Mouse (Mus musculus) stomach, postnatal 0 days (tissue): ENCODE results near the gene Gm16181. TPM values are rescaled to one million over a fixed set of nuclear protein-coding genes. Genes with fewer than 3 reads are reported as not detected.
A peak's percentile ranks its signal among the peaks of the same experiment; 100 is the strongest.

Source experiments
- ATAC-seq: fragments of 200-750 bp; cut with Nextera tagmentation; 2 replicates; pipeline ENCODE4 v1.8.0; 2017; ENCODE audit not compliant: low FRiP score, low TSS enrichment
- DNase-seq: peaks from one replicate; pipeline ENCODE4 v3.0.0-alpha.2; 2016; ENCODE audit warnings: low spot score
- H3K27ac ChIP-seq: fragments of 300-500 bp; sonication (generic); replicated peaks from 2 replicates; pipeline ENCODE4 v1.5.1; 2014; ENCODE audit warnings: mild to moderate bottlenecking, control low read depth
- H3K27me3 ChIP-seq: fragments of 300-500 bp; sonication (generic); 2 replicates; pipeline ENCODE4 v1.6.1; 2014; ENCODE audit warnings: low read length; ENCODE audit not compliant: control insufficient read depth, insufficient read depth
- H3K36me3 ChIP-seq: fragments of 300-500 bp; sonication (generic); 2 replicates; pipeline ENCODE4 v1.6.1; 2014; ENCODE audit warnings: low read length, mixed read lengths; ENCODE audit not compliant: control insufficient read depth, insufficient read depth
- H3K4me1 ChIP-seq: fragments of 300-500 bp; sonication (generic); replicated peaks from 2 replicates; pipeline ENCODE4 v1.6.1; 2014; ENCODE audit warnings: antibody characterized with exemption; ENCODE audit not compliant: control insufficient read depth, insufficient read depth
- H3K4me2 ChIP-seq: fragments of 300-500 bp; sonication (generic); replicated peaks from 2 replicates; pipeline ENCODE4 v1.6.1; 2014; ENCODE audit warnings: low read depth, mild to moderate bottlenecking, control low read depth, moderate library complexity
- H3K4me3 ChIP-seq: fragments of 300-500 bp; sonication (generic); 2 replicates; pipeline ENCODE4 v1.5.1; 2014; ENCODE audit warnings: low read depth, low read length, control low read depth
- H3K9ac ChIP-seq: fragments of 300-500 bp; sonication (generic); 2 replicates; pipeline ENCODE4 v1.6.1; 2014; ENCODE audit warnings: mild to moderate bottlenecking, low read length, control low read depth, mixed read lengths
- H3K9me3 ChIP-seq: fragments of 300-500 bp; sonication (generic); 2 replicates; pipeline ENCODE4 v1.6.1; 2016; ENCODE audit warnings: low read length; ENCODE audit not compliant: control insufficient read depth
- CTCF ChIP-seq: IDR thresholded peaks from 2 replicates; pipeline ENCODE4 v1.5.1; 2016; ENCODE audit warnings: antibody characterized with exemption, low read depth, mild to moderate bottlenecking, moderate library complexity
- EP300 ChIP-seq: optimal IDR thresholded peaks from 2 replicates; pipeline ENCODE3; 2016; ENCODE audit warnings: antibody characterized with exemption
- WGBS: fragments of 180-500 bp; shearing (Covaris S2); extraction: QIAGEN DNeasy Blood & Tissue Kit; methylation state at CpG from one replicate; pipeline ENCODE4 v1.1.7; 2014; 5-methylcytosine and 5-hydroxymethylcytosine counted together
- polyA plus RNA-seq: library from polyadenylated mRNA; unstranded; fragments of >200 nt; fragmentation: Nextera tagmentation; extraction: Ambion mirVana; gene quantifications from 2 replicates; pipeline ENCODE4 v1.2.1, GENCODE M21; 2015

Gm16181 gene
- polyA plus RNA-seq, 1 experiment from 2014 or later = 0.27 TPM

- no peaks in the 10 kb centered on the region for H3K4me1 ChIP-seq
- ATAC-seq (no peak), DNase-seq (no peak)
- peaks cover 4% of the 10 kb centered on the region; the same call in 1 of the 2 replicates for H3K36me3 ChIP-seq
- no peak overlapping the region for H3K9ac ChIP-seq
- no peaks in the 10 kb centered on the region for H3K27me3 ChIP-seq
- TF ChIP-seq EP300 (no peak), CTCF (no peak)
- H3K4me3 ChIP-seq = no peak overlapping the region
- WGBS = 92% methylated on average over 4 of the region's 4 CpGs
- no peak overlapping the region for H3K4me2 ChIP-seq
- no peaks in the 10 kb centered on the region for H3K9me3 ChIP-seq
- no peak overlapping the region for H3K27ac ChIP-seq
Observed at GRCm38 (mm10) chr17:35224641-35225040, 4.0 kb downstream of the Gm16181 start.

DNA sequence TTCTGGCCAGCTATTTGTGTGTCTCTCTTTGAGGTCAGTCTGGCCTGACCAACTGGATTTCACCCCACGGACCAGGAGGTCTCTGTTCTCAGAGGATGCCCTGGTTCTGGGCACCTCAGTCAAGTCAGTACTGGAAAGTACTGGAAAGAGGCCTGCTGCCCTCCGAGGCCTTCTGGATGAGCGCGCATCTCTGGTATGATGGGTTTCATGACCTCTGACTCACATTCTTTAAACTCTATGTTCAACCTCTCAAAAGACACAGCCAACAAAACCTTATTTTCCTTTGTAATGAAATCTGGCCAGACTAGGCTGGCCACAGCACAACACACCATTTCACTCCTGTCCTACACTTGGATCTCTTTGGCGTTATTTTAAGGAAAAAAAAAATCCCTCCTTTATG lies 4.8 kb downstream of the Gm16181 start:
- Histone ChIP-seq H3K4me1 (no peaks in the 10 kb centered on the region), H3K9ac (no peak overlapping the region), H3K4me3 (no peak overlapping the region), H3K9me3 (no peaks in the 10 kb centered on the region), H3K36me3 (peaks cover 4% of the 10 kb centered on the region; the same call in 1 of the 2 replicates), H3K27me3 (no peaks in the 10 kb centered on the region), H3K27ac (no peak overlapping the region), H3K4me2 (no peak overlapping the region)
- 91% methylated on average over 5 of the region's 5 CpGs for WGBS
- ATAC-seq = no peak
- no peak for DNase-seq
- TF ChIP-seq CTCF (no peak), EP300 (no peak)

DNA sequence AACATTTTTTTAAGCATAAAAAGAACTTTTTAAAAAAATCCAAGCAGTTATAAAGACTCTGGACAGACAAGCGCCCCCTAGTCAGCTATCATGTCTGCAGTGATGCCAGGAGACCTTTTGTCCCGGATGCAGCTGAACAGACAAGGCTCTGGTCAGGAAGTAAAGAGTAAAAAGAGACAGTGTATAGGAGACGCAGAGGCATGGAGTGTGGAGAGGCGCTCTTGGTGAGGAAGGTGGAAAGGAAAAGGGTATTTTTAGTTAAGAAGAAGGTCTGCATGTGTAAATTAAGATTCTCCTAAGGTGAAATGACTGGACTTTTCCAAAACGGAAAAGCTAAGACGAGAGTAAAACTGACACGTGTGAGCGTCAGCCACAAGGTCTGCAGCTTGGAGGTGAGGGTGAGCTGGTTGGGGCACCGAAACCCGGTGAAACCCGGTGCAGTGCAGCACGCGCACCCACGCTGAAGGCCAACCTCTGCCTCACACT lies 6.0 kb downstream of the Gm16181 start:
- H3K36me3 ChIP-seq = peaks cover 4% of the 10 kb centered on the region
- no peak overlapping the region for H3K4me3 ChIP-seq
- no peak for TF ChIP-seq CTCF
- no peak for TF ChIP-seq EP300
- no peak for DNase-seq
- H3K9ac ChIP-seq = no peak overlapping the region
- H3K4me2 ChIP-seq = no peak overlapping the region
- H3K9me3 ChIP-seq = no peaks in the 10 kb centered on the region
- no peaks in the 10 kb centered on the region for H3K4me1 ChIP-seq
- ATAC-seq = no peak
- 84% methylated on average over 14 of the region's 14 CpGs for WGBS
- no peaks in the 10 kb centered on the region for H3K27me3 ChIP-seq
- no peak overlapping the region for H3K27ac ChIP-seq

DNA sequence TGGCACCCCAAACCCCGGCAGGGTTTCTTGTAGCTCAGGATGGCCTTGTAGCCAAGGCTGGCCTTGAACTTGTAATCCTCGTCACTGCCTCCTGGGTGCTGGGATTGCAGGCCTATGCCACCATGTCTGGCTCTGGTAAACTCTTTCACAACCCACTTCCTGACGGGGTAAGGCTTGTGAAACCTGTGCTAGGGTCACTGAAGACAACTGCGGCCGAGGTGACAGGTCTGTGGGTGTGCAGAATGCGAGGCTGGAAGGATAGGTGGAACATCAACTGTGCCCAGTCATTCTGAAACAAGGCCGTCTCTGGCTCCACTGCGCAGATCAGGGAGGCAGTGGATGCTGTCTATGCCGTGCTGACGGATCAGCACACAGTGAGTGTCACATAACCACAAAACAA lies 10.4 kb downstream of the Gm16181 start:
- ATAC-seq = no peak
- WGBS = 91% methylated on average over 10 of the region's 10 CpGs
- no peak overlapping the region for H3K4me3 ChIP-seq

GRCm38 (mm10) chr17:35232043-35232442 lies 11.4 kb downstream of the Gm16181 start:
- ATAC-seq (no peak), DNase-seq (peak; percentile 84)
- Histone ChIP-seq H3K9me3 (no peaks in the 10 kb centered on the region), H3K4me3 (no peak overlapping the region), H3K4me2 (no peak overlapping the region), H3K27ac (no peak overlapping the region), H3K36me3 (peaks cover 4% of the 10 kb centered on the region), H3K27me3 (no peaks in the 10 kb centered on the region), H3K9ac (no peak overlapping the region), H3K4me1 (peaks cover 2% of the 10 kb centered on the region)
- TF ChIP-seq CTCF (peak; percentile 97), EP300 (no peak)
- WGBS = 15% methylated on average over 12 of the region's 12 CpGs

More for the DNA sequence above, 10.4 kb downstream of the Gm16181 start:
- Histone ChIP-seq H3K9ac (no peak overlapping the region), H3K36me3 (peaks cover 4% of the 10 kb centered on the region), H3K4me2 (no peak overlapping the region), H3K9me3 (no peaks in the 10 kb centered on the region), H3K4me1 (peaks cover 2% of the 10 kb centered on the region), H3K27me3 (no peaks in the 10 kb centered on the region), H3K27ac (no peak overlapping the region)
- TF ChIP-seq CTCF = no peak
- no peak for TF ChIP-seq EP300
- DNase-seq = no peak

DNA sequence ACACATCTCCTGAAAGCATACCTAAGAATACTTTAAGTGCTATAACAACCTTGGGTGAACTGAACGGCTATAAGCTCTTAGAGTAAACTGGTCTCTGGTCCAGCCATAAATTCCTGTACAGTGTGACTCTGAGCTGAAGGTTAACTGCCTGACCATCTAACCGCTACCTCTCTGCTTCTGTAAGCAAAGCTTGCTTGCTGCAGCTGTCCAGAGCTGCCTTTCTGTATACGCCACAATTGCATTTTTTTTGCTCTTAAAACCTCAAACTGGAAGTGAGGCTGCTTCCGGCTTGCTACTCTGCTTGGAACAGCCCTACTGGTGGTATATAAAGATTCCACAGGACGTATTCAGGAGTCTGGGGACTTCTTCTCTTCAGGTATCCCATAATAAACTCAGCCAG lies 12.0 kb downstream of the Gm16181 start:
- ATAC-seq = no peak
- whole genome bisulfite sequencing = 65% methylated on average over 5 of the region's 5 CpGs
- DNase-seq = no peak
- H3K4me1 ChIP-seq = peaks cover 2% of the 10 kb centered on the region
- H3K36me3 ChIP-seq = peaks cover 4% of the 10 kb centered on the region
- no peak overlapping the region for H3K4me3 ChIP-seq
- no peak overlapping the region for H3K9ac ChIP-seq
- H3K27ac ChIP-seq = peak overlapping the region; percentile 85
- no peaks in the 10 kb centered on the region for H3K9me3 ChIP-seq
- TF ChIP-seq CTCF = no peak
- TF ChIP-seq EP300 = no peak
- H3K4me2 ChIP-seq = no peak overlapping the region
- no peaks in the 10 kb centered on the region for H3K27me3 ChIP-seq
